Mouse (Mus musculus) left cerebral cortex, postnatal 25 days (tissue): ENCODE measurements around the gene Ildr2. TPM values are rescaled to one million over a fixed set of nuclear protein-coding genes. Genes with fewer than 3 reads are reported as not detected.

Experiments used
- DNase-seq, 2 experiments: peaks; one replicate each; pipeline ENCODE4 v3.0.0; 2022; ENCODE audit warnings: low spot score in 2 of 2, mixed read lengths in 1 of 2
- intact Hi-C: fragments of 180-260 bp; cut with DNase I; formaldehyde crosslinking; loops from one replicate; pipeline ENCODE4 v1.15.1; 2025
- total RNA-seq, 2 experiments: library from RNA; stranded (reverse); gene quantifications; 2 replicates each; pipeline ENCODE4 v1.2.3; 2021

Ildr2 gene
- total RNA-seq: 100 to 1,000 TPM; 115 to 128 TPM

GRCm38 (mm10) chr1:166253898-166254894 is at the start of gene Ildr2:
Gene Ildr2 (plus strand): TSS chr1:166254139.
- intact Hi-C loops: loop anchor here (2.0 to 5.0 kb wide), 2 partner anchors 45 to 92 kb away; no protein-coding TSS in a partner anchor
- peak; percentile 69 to 73 for DNase-seq

GRCm38 (mm10) chr1:166204171-166204570 is 49.8 kb upstream of the Ildr2 start:
- DNase-seq: no peak
- intact Hi-C loops: no loop called here

GRCm38 (mm10) chr1:166205159-166205558 is 48.8 kb upstream of the Ildr2 start:
- intact Hi-C loops: no loop called here
- DNase-seq: no peak

GRCm38 (mm10) chr1:166209371-166209770 is 44.6 kb upstream of the Ildr2 start:
- DNase-seq: peak in 1 of 2 experiments; percentile 53
- intact Hi-C loops: no loop called here

- intact Hi-C loops: loop anchor here (1.0 to 5.0 kb wide), 2 partner anchors 105 to 148 kb away; no protein-coding TSS in a partner anchor
Measured at GRCm38 (mm10) chr1:166214181-166214580, 39.8 kb upstream of the Ildr2 start.

GRCm38 (mm10) chr1:166238315-166238969 is 15.5 kb upstream of the Ildr2 start, which contains the start of gene Mael:
Gene Mael (minus strand): TSS chr1:166238747.
- intact Hi-C loops: no loop called here
- DNase-seq: no peak

More at GRCm38 (mm10) chr1:166214181-166214580, 39.8 kb upstream of the Ildr2 start:
- DNase-seq: peak in 1 of 2 experiments; percentile 38

- intact Hi-C loops: loop anchor here (1.0 to 5.0 kb wide), 3 partner anchors 36 to 62 kb away; no protein-coding TSS in a partner anchor
- peak; percentile 63 to 94 for DNase-seq
Measured at GRCm38 (mm10) chr1:166244285-166244684, 9.7 kb upstream of the Ildr2 start.

GRCm38 (mm10) chr1:166255091-166255490 is 1.2 kb downstream of the Ildr2 start:
- no peak for DNase-seq
- intact Hi-C loops: loop anchor here (2.0 to 5.0 kb wide), 2 partner anchors 44 to 73 kb away; no protein-coding TSS in a partner anchor

- intact Hi-C loops: loop anchor here (2.0 to 5.0 kb wide), 2 partner anchors 43 to 73 kb away; no protein-coding TSS in a partner anchor
- DNase-seq: peak in 1 of 2 experiments; percentile 55
Measured at GRCm38 (mm10) chr1:166255651-166256050, 1.7 kb downstream of the Ildr2 start.

- intact Hi-C loops: loop anchor here (5.0 kb wide), 1 partner anchor 74 kb away; no protein-coding TSS in a partner anchor
- peak in 1 of 2 experiments; percentile 34 for DNase-seq
Measured at GRCm38 (mm10) chr1:166256302-166256701, 2.4 kb downstream of the Ildr2 start.

- intact Hi-C loops: loop anchor here (5.0 kb wide), 1 partner anchor 75 kb away; no protein-coding TSS in a partner anchor
- no peak for DNase-seq
Measured at GRCm38 (mm10) chr1:166256898-166257297, 3.0 kb downstream of the Ildr2 start.

GRCm38 (mm10) chr1:166259526-166259925 is 5.6 kb downstream of the Ildr2 start:
- peak in 1 of 2 experiments; percentile 35 for DNase-seq
- intact Hi-C loops: loop anchor here (5.0 kb wide), 1 partner anchor 77 kb away; no protein-coding TSS in a partner anchor

- intact Hi-C loops: no loop called here
- DNase-seq: no peak
Measured at GRCm38 (mm10) chr1:166266001-166266705, 12.2 kb downstream of the Ildr2 start.

GRCm38 (mm10) chr1:166266918-166267317 is 13.0 kb downstream of the Ildr2 start:
- DNase-seq: no peak
- intact Hi-C loops: no loop called here

- DNase-seq: no peak
- intact Hi-C loops: no loop called here
Measured at GRCm38 (mm10) chr1:166268218-166268617, 14.3 kb downstream of the Ildr2 start.

GRCm38 (mm10) chr1:166278786-166279185 is 24.8 kb downstream of the Ildr2 start:
- DNase-seq: no peak
- intact Hi-C loops: no loop called here

GRCm38 (mm10) chr1:166279580-166280206 is 25.8 kb downstream of the Ildr2 start:
- DNase-seq: peak in 1 of 2 experiments; percentile 70
- intact Hi-C loops: loop anchor here (1.0 to 2.0 kb wide), 2 partner anchors 23 to 35 kb away; no protein-coding TSS in a partner anchor

- intact Hi-C loops: loop anchor here (1.0 to 2.0 kb wide), 2 partner anchors 22 to 36 kb away; no protein-coding TSS in a partner anchor
- peak in 1 of 2 experiments; percentile 83 for DNase-seq
Measured at GRCm38 (mm10) chr1:166280566-166280965, 26.6 kb downstream of the Ildr2 start.
